Mouse (Mus musculus) frontal cortex, postnatal 36 days (tissue): ENCODE data around the gene Baiap2l1.
A peak's percentile ranks its signal among the peaks of the same experiment; 100 is the strongest.
"Not testable (repeated sequence)": the region's sequence is repeated elsewhere in the genome, so short reads cannot be mapped to it uniquely, and the experiment has no call there.

Experiments used
- DNase-seq, 2 experiments: peaks; one replicate each; pipeline ENCODE4 v3.0.0; 2022; ENCODE audit warnings: low spot score in 2 of 2

Gene Baiap2l1

GRCm38 (mm10) chr5:144351185-144351584 is 6.7 kb downstream of the Baiap2l1 start:
- DNase-seq: no peak

- DNase-seq: no peak
Observed at GRCm38 (mm10) chr5:144344592-144344991, 13.3 kb downstream of the Baiap2l1 start.

GRCm38 (mm10) chr5:144341085-144341484 is 16.8 kb downstream of the Baiap2l1 start:
- no peak for DNase-seq

GRCm38 (mm10) chr5:144338787-144339186 is 19.1 kb downstream of the Baiap2l1 start:
- no peak for DNase-seq

- DNase-seq: not testable (repeated sequence)
Observed at GRCm38 (mm10) chr5:144335357-144335756, 22.6 kb downstream of the Baiap2l1 start.

GRCm38 (mm10) chr5:144334010-144334409 is 23.9 kb downstream of the Baiap2l1 start:
- DNase-seq: no peak

GRCm38 (mm10) chr5:144322717-144323116 is 35.2 kb downstream of the Baiap2l1 start:
- no peak for DNase-seq

GRCm38 (mm10) chr5:144321681-144322080 is 36.2 kb downstream of the Baiap2l1 start:
- DNase-seq: no peak

GRCm38 (mm10) chr5:144318286-144318685 is 39.6 kb downstream of the Baiap2l1 start:
- no peak for DNase-seq

- DNase-seq: no peak
Observed at GRCm38 (mm10) chr5:144317426-144317825, 40.5 kb downstream of the Baiap2l1 start.

- no peak for DNase-seq
Observed at GRCm38 (mm10) chr5:144316442-144316841, 41.5 kb downstream of the Baiap2l1 start.

- DNase-seq: no peak
Observed at GRCm38 (mm10) chr5:144314731-144315494, 43.0 kb downstream of the Baiap2l1 start.

GRCm38 (mm10) chr5:144313335-144313734 is 44.6 kb downstream of the Baiap2l1 start:
- DNase-seq: no peak

GRCm38 (mm10) chr5:144312183-144312582 is 45.7 kb downstream of the Baiap2l1 start:
- no peak for DNase-seq

GRCm38 (mm10) chr5:144308929-144309328 is 49.0 kb downstream of the Baiap2l1 start:
- DNase-seq: no peak

GRCm38 (mm10) chr5:144303071-144303470 is 54.8 kb downstream of the Baiap2l1 start:
- DNase-seq: no peak

- DNase-seq: no peak
Observed at GRCm38 (mm10) chr5:144296090-144296604, 61.8 kb downstream of the Baiap2l1 start.

- DNase-seq: no peak
Observed at GRCm38 (mm10) chr5:144295357-144295756, 62.6 kb downstream of the Baiap2l1 start.

GRCm38 (mm10) chr5:144294908-144295307 is 63.0 kb downstream of the Baiap2l1 start:
- DNase-seq: no peak

- DNase-seq: peak; percentile 15 to 55
Observed at GRCm38 (mm10) chr5:144289769-144290440, 68.0 kb downstream of the Baiap2l1 start.

- no peak for DNase-seq
Observed at GRCm38 (mm10) chr5:144288391-144288790, 69.5 kb downstream of the Baiap2l1 start.

GRCm38 (mm10) chr5:144287267-144287820 is 70.6 kb downstream of the Baiap2l1 start:
- no peak for DNase-seq
